Mouse (Mus musculus) heart, postnatal 0 days (tissue): ENCODE results near the gene Rab39.

Experiments
- CTCF ChIP-seq: IDR thresholded peaks from 2 replicates; pipeline ENCODE4 v1.5.1; 2016; ENCODE audit warnings: antibody characterized with exemption, control low read depth, low read depth
- EP300 ChIP-seq: IDR thresholded peaks from 2 replicates; pipeline ENCODE4 v1.6.1; 2016; ENCODE audit warnings: antibody characterized with exemption, low read depth

DNA sequence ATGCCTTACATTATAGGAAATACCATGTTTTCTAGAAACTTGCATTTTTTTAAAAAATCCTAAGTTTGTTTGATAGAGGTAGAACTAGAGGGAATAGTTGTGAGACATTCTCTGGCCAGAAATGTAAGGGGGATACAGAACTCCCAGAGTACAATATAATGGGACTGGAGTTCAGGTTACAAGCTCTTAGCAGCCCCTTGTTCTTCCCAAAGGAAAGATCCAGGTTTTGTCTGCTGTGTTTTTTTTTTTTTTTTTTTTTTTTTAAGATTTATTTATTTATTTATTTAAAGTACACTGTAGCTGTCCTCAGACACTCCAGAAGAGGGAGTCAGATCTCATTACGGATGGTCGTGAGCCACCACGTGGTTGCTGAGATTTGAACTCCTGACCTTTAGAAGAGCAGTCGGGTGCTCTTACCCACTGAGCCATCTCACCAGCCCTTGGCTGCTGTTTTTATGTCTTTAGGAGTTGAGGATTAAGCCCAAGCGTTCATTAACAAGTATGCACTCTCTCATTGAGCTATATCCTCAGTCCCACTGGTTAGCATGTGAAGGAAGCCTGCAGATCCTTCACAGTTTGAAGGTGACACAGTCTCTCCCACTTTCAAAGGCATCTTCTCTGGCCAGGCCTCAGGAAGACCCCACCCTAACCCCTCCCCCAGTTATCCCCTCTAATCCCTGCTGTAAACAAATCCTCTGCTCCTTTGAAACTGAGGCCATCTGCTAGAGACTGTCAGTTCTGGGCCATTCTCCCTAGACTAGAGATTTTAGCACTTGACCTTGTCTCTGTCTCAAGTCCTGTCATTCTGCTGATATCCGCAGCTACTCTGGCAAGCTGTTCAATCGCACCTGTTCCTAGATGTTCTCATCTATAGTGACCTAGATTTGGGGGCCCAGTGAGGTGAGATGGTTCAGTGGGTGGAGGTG is 14.0 kb downstream of the Rab39 start:
- TF ChIP-seq CTCF (no peak), EP300 (no peak)
